Mouse (Mus musculus) stomach, postnatal 0 days (tissue): ENCODE data around the gene Tmco5. TPM values are rescaled to one million over a fixed set of nuclear protein-coding genes. Genes with fewer than 3 reads are reported as not detected.

Experiments used
- ATAC-seq: fragments of 200-750 bp; cut with Nextera tagmentation; 2 replicates; pipeline ENCODE4 v1.8.0; 2017; ENCODE audit not compliant: low FRiP score, low TSS enrichment
- DNase-seq: peaks from one replicate; pipeline ENCODE4 v3.0.0-alpha.2; 2016; ENCODE audit warnings: low spot score
- H3K27ac ChIP-seq: fragments of 300-500 bp; sonication (generic); replicated peaks from 2 replicates; pipeline ENCODE4 v1.5.1; 2014; ENCODE audit warnings: mild to moderate bottlenecking, control low read depth
- H3K27me3 ChIP-seq: fragments of 300-500 bp; sonication (generic); 2 replicates; pipeline ENCODE4 v1.6.1; 2014; ENCODE audit warnings: low read length; ENCODE audit not compliant: control insufficient read depth, insufficient read depth
- H3K36me3 ChIP-seq: fragments of 300-500 bp; sonication (generic); 2 replicates; pipeline ENCODE4 v1.6.1; 2014; ENCODE audit warnings: low read length, mixed read lengths; ENCODE audit not compliant: control insufficient read depth, insufficient read depth
- H3K4me1 ChIP-seq: fragments of 300-500 bp; sonication (generic); replicated peaks from 2 replicates; pipeline ENCODE4 v1.6.1; 2014; ENCODE audit warnings: antibody characterized with exemption; ENCODE audit not compliant: control insufficient read depth, insufficient read depth
- H3K4me2 ChIP-seq: fragments of 300-500 bp; sonication (generic); replicated peaks from 2 replicates; pipeline ENCODE4 v1.6.1; 2014; ENCODE audit warnings: low read depth, mild to moderate bottlenecking, control low read depth, moderate library complexity
- H3K4me3 ChIP-seq: fragments of 300-500 bp; sonication (generic); 2 replicates; pipeline ENCODE4 v1.5.1; 2014; ENCODE audit warnings: low read depth, low read length, control low read depth
- H3K9ac ChIP-seq: fragments of 300-500 bp; sonication (generic); 2 replicates; pipeline ENCODE4 v1.6.1; 2014; ENCODE audit warnings: mild to moderate bottlenecking, low read length, control low read depth, mixed read lengths
- H3K9me3 ChIP-seq: fragments of 300-500 bp; sonication (generic); 2 replicates; pipeline ENCODE4 v1.6.1; 2016; ENCODE audit warnings: low read length; ENCODE audit not compliant: control insufficient read depth
- CTCF ChIP-seq: IDR thresholded peaks from 2 replicates; pipeline ENCODE4 v1.5.1; 2016; ENCODE audit warnings: antibody characterized with exemption, low read depth, mild to moderate bottlenecking, moderate library complexity
- EP300 ChIP-seq: optimal IDR thresholded peaks from 2 replicates; pipeline ENCODE3; 2016; ENCODE audit warnings: antibody characterized with exemption
- WGBS: fragments of 180-500 bp; shearing (Covaris S2); extraction: QIAGEN DNeasy Blood & Tissue Kit; methylation state at CpG from one replicate; pipeline ENCODE4 v1.1.7; 2014; 5-methylcytosine and 5-hydroxymethylcytosine counted together
- polyA plus RNA-seq: library from polyadenylated mRNA; unstranded; fragments of >200 nt; fragmentation: Nextera tagmentation; extraction: Ambion mirVana; gene quantifications from 2 replicates; pipeline ENCODE4 v1.2.1, GENCODE M21; 2015

Gene Tmco5
- polyA plus RNA-seq, 1 experiment from 2014 or later, result not detected

- H3K4me2 ChIP-seq, result no peak overlapping the region
- no peaks in the 10 kb centered on the region for H3K9me3 ChIP-seq
- no peak overlapping the region for H3K9ac ChIP-seq
- DNase-seq (no peak), ATAC-seq (no peak)
- 30% methylated on average over 5 of the region's 5 CpGs for WGBS
- H3K36me3 ChIP-seq, result no peaks in the 10 kb centered on the region
- TF ChIP-seq EP300 (no peak), CTCF (no peak)
- no peak overlapping the region for H3K4me3 ChIP-seq
- no peaks in the 10 kb centered on the region for H3K27me3 ChIP-seq
- H3K27ac ChIP-seq, result no peak overlapping the region
- H3K4me1 ChIP-seq, result no peaks in the 10 kb centered on the region
Observed at GRCm38 (mm10) chr2:116852249-116852648, 26.2 kb upstream of the Tmco5 start.

DNA sequence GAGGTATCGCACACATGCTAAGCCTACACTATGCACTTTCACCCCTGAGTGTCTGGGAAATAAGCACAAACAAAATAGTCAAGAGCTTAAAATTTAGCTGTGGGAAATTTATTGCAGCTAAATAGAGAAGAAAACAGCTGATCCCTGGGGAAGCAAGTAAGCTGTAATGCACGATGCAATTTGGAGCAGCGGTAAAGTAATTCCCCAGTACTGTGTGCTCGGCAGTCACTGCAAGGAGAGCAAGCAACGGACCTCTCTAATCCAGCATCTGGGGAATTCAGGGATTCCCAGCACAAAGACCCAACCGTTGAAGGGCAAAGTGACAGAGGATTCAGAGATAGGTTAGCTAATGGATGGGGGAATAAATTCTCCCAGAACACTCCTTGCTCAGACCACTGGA lies 19.8 kb upstream of the Tmco5 start:
- ATAC-seq, result no peak
- 57% methylated on average over 6 of the region's 6 CpGs for WGBS
- H3K4me2 ChIP-seq, result no peak overlapping the region
- H3K36me3 ChIP-seq, result no peaks in the 10 kb centered on the region
- no peaks in the 10 kb centered on the region for H3K4me1 ChIP-seq
- DNase-seq, result no peak
- H3K9ac ChIP-seq, result no peak overlapping the region
- no peaks in the 10 kb centered on the region for H3K27me3 ChIP-seq
- H3K27ac ChIP-seq, result no peak overlapping the region
- H3K9me3 ChIP-seq, result no peaks in the 10 kb centered on the region
- no peak for TF ChIP-seq EP300
- TF ChIP-seq CTCF, result no peak
- H3K4me3 ChIP-seq, result no peak overlapping the region

DNA sequence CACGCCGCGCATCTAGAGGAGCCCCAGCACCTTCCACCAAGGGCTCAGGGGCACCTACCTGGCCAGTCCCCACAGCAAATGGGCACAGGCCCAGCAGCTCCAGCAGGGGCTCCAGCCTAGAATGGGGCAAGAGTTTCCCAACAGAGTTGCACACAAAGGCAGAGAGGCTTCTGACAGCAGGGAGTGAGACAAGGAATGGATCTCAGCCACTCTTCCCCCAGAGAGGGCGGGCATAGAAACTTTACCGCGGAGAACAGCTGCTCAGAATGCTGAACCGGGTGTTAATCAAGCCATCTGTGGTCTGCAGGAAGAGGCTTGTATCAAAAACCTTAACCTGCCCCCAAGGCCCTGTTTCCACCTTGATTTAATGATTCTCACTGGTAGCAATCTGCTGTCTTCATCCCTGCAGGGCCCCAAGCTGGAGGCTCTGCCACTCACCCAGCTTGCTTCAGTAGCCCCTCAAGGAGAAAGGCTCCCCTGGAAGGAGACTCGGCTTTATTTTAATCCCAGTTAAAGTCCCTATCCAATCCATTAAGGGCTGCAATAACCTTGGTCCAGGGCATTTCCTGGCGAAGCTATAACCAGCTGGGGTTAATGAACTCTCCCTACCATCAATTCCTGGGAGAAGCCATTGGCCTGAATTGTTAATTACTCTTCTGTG lies 1.4 kb upstream of the Tmco5 start:
- no peak overlapping the region for H3K4me3 ChIP-seq
- H3K4me2 ChIP-seq, result no peak overlapping the region
- no peaks in the 10 kb centered on the region for H3K27me3 ChIP-seq
- ATAC-seq (no peak), DNase-seq (no peak)
- H3K36me3 ChIP-seq, result no peaks in the 10 kb centered on the region
- WGBS, result 48% methylated on average over 9 of the region's 9 CpGs
- no peak overlapping the region for H3K9ac ChIP-seq
- no peak overlapping the region for H3K27ac ChIP-seq
- H3K4me1 ChIP-seq, result no peaks in the 10 kb centered on the region
- no peaks in the 10 kb centered on the region for H3K9me3 ChIP-seq
- TF ChIP-seq CTCF (no peak), EP300 (no peak)

- Histone ChIP-seq H3K27me3 (no peaks in the 10 kb centered on the region), H3K27ac (no peak overlapping the region), H3K4me3 (no peak overlapping the region), H3K9ac (no peak overlapping the region), H3K9me3 (no peaks in the 10 kb centered on the region), H3K36me3 (no peaks in the 10 kb centered on the region), H3K4me1 (no peaks in the 10 kb centered on the region), H3K4me2 (no peak overlapping the region)
- 83% methylated on average over 3 of the region's 3 CpGs for WGBS
- no peak for ATAC-seq
- no peak for DNase-seq
- TF ChIP-seq CTCF, result no peak
- TF ChIP-seq EP300, result no peak
Observed at GRCm38 (mm10) chr2:116879730-116880129, 1.2 kb downstream of the Tmco5 start.

DNA sequence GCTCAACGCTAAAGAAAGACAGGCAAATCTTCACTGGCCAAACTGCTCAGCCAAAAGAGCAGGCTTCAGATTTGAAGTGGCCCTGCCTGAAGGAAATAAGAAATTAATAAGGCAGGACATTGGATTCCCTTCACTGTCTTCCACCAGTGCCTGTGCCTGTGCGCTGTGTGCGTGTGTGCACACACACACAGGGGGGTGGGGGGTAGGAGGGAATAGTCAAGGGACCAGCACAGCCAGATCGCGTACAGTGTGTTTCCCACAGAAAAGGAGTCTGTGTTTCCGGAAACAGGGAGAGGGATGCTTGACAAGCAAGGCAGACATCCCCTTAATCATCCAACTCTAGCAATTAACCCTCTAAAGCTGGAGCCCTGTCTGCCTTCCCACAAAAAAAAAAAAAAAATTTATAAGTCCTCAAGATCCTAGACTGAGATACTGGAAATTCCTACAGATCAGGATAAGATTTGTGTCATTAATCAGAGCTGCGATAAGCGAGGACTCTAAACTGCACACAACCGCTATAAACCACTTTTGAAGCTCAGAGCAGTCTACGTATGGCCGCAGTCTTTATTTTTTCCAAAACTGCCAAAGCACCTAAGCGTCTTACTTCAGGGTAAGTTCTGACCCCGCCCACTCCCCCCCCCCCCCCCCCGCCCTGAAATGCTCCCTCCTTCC lies 15.0 kb downstream of the Tmco5 start:
- DNase-seq (no peak), ATAC-seq (no peak; the same call in 1 of the 2 replicates)
- Histone ChIP-seq H3K4me1 (no peaks in the 10 kb centered on the region), H3K27ac (no peak overlapping the region), H3K9ac (no peak overlapping the region), H3K9me3 (no peaks in the 10 kb centered on the region), H3K4me2 (peak overlapping the region; percentile 46), H3K4me3 (no peak overlapping the region), H3K27me3 (no peaks in the 10 kb centered on the region), H3K36me3 (no peaks in the 10 kb centered on the region)
- WGBS, result 23% methylated on average over 13 of the region's 14 CpGs
- no peak for TF ChIP-seq CTCF
- no peak for TF ChIP-seq EP300

DNA sequence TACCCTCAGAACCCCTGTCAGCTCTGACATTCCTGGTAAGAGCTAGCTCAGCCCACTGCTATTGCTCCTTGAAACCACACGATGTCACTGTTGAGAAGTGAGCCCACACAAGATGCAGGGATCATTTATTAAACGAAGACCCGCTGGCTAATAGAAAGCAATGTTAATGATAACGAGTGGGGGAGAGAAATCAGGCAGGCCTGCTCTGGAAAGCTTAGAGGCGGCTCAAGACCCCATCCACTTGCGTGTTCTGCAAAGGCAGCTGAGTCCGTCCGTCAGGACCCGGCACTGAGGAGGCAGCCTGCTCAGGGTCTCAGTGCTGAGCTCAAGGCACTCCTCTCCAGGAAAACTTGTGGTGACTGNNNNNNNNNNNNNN lies 15.5 kb downstream of the Tmco5 start:
- H3K4me1 ChIP-seq, result no peaks in the 10 kb centered on the region
- H3K27ac ChIP-seq, result no peak overlapping the region
- no peaks in the 10 kb centered on the region for H3K27me3 ChIP-seq
- H3K36me3 ChIP-seq, result no peaks in the 10 kb centered on the region
- peak; percentile 83 for TF ChIP-seq CTCF
- no peak for TF ChIP-seq EP300
- H3K9me3 ChIP-seq, result no peaks in the 10 kb centered on the region
- WGBS, result 3% methylated on average over 9 of the region's 9 CpGs
- DNase-seq (peak; percentile 49), ATAC-seq (peak; percentile 71; the same call in 1 of the 2 replicates)
- no peak overlapping the region for H3K9ac ChIP-seq
- H3K4me2 ChIP-seq, result peak overlapping the region; percentile 46
- peak overlapping the region; percentile 10; the same call in 1 of the 2 replicates for H3K4me3 ChIP-seq
